Mouse (Mus musculus) kidney, adult 2 months (tissue): ENCODE measurements around the gene Sult2b1.

Source experiments
- CTCF ChIP-seq: fragments of 200-500 bp; conservative IDR thresholded peaks from 2 replicates; pipeline ENCODE4 v1.5.1; 2011; ENCODE audit warnings: low read depth, mild to moderate bottlenecking, control low read depth, low read length, moderate library complexity, mixed read lengths; ENCODE audit not compliant: insufficient read depth, insufficient read length
- POLR2A ChIP-seq: fragments of 200-500 bp; IDR thresholded peaks from one replicate; pipeline ENCODE4 v1.6.1; 2011; ENCODE audit warnings: low read depth, low read length, control low read depth

- no peak for TF ChIP-seq CTCF
- TF ChIP-seq POLR2A, result no peak
Measured at GRCm38 (mm10) chr7:45750162-45750561, 34.3 kb downstream of the Sult2b1 start.
